Mouse (Mus musculus) stomach, postnatal 0 days (tissue): ENCODE results near the gene Baz1b.

ENCODE experiments used
- CTCF ChIP-seq: IDR thresholded peaks from 2 replicates; pipeline ENCODE4 v1.5.1; 2016; ENCODE audit warnings: antibody characterized with exemption, low read depth, mild to moderate bottlenecking, moderate library complexity
- EP300 ChIP-seq: optimal IDR thresholded peaks from 2 replicates; pipeline ENCODE3; 2016; ENCODE audit warnings: antibody characterized with exemption

DNA sequence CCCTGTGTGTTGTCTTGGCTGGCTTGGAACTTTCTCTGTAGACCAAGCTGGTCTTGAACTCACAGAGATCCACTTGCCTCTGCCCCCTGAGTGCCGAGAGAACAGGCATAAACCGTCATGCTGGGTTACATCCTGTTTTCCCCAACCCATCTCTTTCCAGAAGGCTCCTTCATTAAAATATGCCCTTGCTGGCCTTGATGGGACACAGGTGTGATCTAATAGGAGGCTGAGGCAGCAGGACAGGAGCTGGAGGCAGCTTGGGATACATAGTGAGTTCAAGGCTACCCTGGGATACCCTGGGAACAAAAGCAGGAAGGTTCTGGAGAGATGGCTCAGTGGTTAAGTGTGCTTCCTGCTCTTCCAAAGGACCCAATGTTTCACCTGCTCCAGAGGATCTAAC is 47.2 kb upstream of the Baz1b start:
- no peak for TF ChIP-seq CTCF
- TF ChIP-seq EP300: no peak
